Mouse (Mus musculus) midbrain, embryonic 15.5 days (tissue): ENCODE results near the gene Cul4a. TPM values are rescaled to one million over a fixed set of nuclear protein-coding genes. Genes with fewer than 3 reads are reported as not detected.
A peak's percentile ranks its signal among the peaks of the same experiment; 100 is the strongest.

Experiments used
- ATAC-seq: fragments of 200-750 bp; cut with Nextera tagmentation; replicated peaks from 2 replicates; pipeline ENCODE4 v1.8.0; 2017; ENCODE audit warnings: moderate TSS enrichment
- H3K27ac ChIP-seq: fragments of 300-500 bp; sonication (generic); 2 replicates; pipeline ENCODE4 v1.5.1; 2015; ENCODE audit warnings: mild to moderate bottlenecking, inconsistent platforms
- H3K27me3 ChIP-seq: fragments of 300-500 bp; sonication (generic); replicated peaks from 2 replicates; pipeline ENCODE4 v1.6.1; 2015; ENCODE audit warnings: inconsistent platforms
- H3K36me3 ChIP-seq: fragments of 300-500 bp; sonication (generic); replicated peaks from 2 replicates; pipeline ENCODE4 v1.6.1; 2015; ENCODE audit warnings: inconsistent platforms
- H3K4me1 ChIP-seq: fragments of 300-500 bp; sonication (generic); 2 replicates; pipeline ENCODE4 v1.6.1; 2015; ENCODE audit warnings: inconsistent platforms
- H3K4me2 ChIP-seq: fragments of 300-500 bp; sonication (generic); 2 replicates; pipeline ENCODE4 v1.6.1; 2015; ENCODE audit warnings: inconsistent platforms, mild to moderate bottlenecking, moderate library complexity
- H3K4me3 ChIP-seq: fragments of 300-500 bp; sonication (generic); 2 replicates; pipeline ENCODE4 v1.5.1; 2015; ENCODE audit warnings: mild to moderate bottlenecking, inconsistent platforms
- H3K9ac ChIP-seq: fragments of 300-500 bp; sonication (generic); 2 replicates; pipeline ENCODE4 v1.6.1; 2015; ENCODE audit warnings: mild to moderate bottlenecking, inconsistent platforms
- H3K9me3 ChIP-seq: fragments of 300-500 bp; sonication (generic); 2 replicates; pipeline ENCODE4 v1.6.1; 2016; ENCODE audit warnings: inconsistent platforms
- WGBS: fragments of 180-500 bp; shearing (Covaris S2); methylation state at CpG from one replicate; pipeline ENCODE4 v1.1.7; 2015; ENCODE audit warnings: mixed read lengths; 5-methylcytosine and 5-hydroxymethylcytosine counted together
- microRNA counts: library from miRNA; unstranded; fragments of <30 nt; microRNA quantifications from one replicate; lab custom pipeline; 2016
- microRNA-seq: library from miRNA; unstranded; fragments of <30 nt; microRNA quantifications from one replicate; pipeline ENCODE4, GENCODE M21; 2016
- polyA plus RNA-seq: library from polyadenylated mRNA; unstranded; fragments of >200 nt; fragmentation: Nextera tagmentation; extraction: Ambion mirVana; gene quantifications from 2 replicates; pipeline ENCODE4 v1.2.1, GENCODE M21; 2015

Cul4a gene
- polyA plus RNA-seq, 1 experiment from 2014 or later, result 70.4 TPM

DNA sequence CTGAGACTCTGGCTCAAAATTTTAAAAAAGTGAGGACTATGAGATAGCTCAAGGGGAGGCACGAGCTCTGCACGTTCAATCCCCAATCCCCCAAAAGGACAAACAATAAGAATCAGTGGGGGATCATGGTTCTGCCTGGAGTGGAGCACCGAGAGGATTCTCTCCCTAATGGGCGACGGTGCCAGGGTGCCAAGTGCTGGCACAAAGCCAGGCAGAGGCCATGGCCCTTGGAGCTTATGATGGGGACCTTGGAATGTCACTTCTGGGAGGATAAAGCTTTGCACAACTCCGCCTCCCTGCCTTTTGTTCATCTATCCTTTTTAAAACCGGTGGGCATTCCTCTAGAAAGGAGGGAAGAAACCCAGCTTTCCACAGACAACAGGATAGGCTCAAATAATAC is 82.2 kb downstream of the Cul4a start:
- Histone ChIP-seq H3K27ac (no peak overlapping the region), H3K9ac (no peak overlapping the region), H3K4me1 (no peaks in the 10 kb centered on the region), H3K4me2 (no peak overlapping the region), H3K27me3 (no peaks in the 10 kb centered on the region), H3K9me3 (no peaks in the 10 kb centered on the region), H3K4me3 (no peak overlapping the region), H3K36me3 (no peaks in the 10 kb centered on the region)
- 57% methylated on average over 7 of the region's 7 CpGs for WGBS
- no peak for ATAC-seq

DNA sequence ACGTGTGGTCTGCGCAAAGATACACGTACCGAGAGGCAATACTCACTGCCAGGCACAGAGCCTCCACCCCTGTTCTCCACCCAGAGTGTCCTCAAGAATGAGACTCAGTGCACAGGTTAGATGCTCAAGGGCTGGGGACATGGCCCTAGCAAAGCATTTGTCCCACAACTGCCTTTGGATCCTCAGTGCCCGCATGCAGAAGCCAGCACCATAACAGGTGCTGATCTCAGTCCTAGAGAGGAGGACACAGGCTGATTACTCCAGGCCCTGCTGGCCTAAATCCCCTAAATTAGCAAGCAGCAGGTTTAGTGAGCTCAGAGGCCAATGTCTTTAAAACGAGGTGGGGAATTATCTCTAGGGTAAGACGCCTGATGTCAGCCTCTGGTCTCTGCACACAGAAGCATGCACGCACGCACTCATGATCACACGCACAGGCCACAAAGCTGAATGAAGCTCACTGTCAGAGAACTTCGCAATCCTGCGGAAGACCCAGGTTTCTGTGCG is 82.7 kb downstream of the Cul4a start:
- ATAC-seq, result no peak
- WGBS, result 82% methylated on average over 13 of the region's 13 CpGs

DNA sequence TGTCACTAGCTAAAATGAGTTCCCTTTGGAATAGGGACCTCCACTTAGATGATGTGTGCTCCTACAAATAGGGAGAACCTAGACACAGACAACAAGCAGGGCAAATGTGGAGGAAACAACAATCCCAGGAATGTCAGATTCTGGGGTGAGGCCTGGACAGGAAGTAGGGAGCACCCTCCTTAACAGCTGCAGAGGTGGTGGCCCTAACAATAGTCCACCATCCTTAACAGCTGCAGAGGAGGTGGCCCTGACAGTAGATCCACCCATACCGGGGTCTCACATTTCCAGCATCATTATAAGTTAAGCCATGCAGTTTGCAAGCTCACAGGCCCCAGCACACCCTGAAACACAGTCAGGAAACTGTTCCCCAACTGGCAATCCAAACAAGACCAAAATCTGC is 83.4 kb downstream of the Cul4a start:
- no peaks in the 10 kb centered on the region for H3K27me3 ChIP-seq
- no peak for ATAC-seq
- H3K36me3 ChIP-seq, result no peaks in the 10 kb centered on the region
- no peaks in the 10 kb centered on the region for H3K9me3 ChIP-seq
- H3K9ac ChIP-seq, result no peak overlapping the region
- H3K4me1 ChIP-seq, result no peaks in the 10 kb centered on the region
- no peak overlapping the region for H3K27ac ChIP-seq
- 84% methylated on average over 1 of the region's 1 CpGs for WGBS
- no peak overlapping the region for H3K4me2 ChIP-seq
- H3K4me3 ChIP-seq, result no peak overlapping the region

More for the DNA sequence above, 82.7 kb downstream of the Cul4a start:
- no peaks in the 10 kb centered on the region for H3K9me3 ChIP-seq
- no peak overlapping the region for H3K4me3 ChIP-seq
- H3K9ac ChIP-seq, result no peak overlapping the region
- no peaks in the 10 kb centered on the region for H3K4me1 ChIP-seq
- no peaks in the 10 kb centered on the region for H3K27me3 ChIP-seq
- H3K4me2 ChIP-seq, result no peak overlapping the region
- H3K36me3 ChIP-seq, result no peaks in the 10 kb centered on the region
- H3K27ac ChIP-seq, result no peak overlapping the region

DNA sequence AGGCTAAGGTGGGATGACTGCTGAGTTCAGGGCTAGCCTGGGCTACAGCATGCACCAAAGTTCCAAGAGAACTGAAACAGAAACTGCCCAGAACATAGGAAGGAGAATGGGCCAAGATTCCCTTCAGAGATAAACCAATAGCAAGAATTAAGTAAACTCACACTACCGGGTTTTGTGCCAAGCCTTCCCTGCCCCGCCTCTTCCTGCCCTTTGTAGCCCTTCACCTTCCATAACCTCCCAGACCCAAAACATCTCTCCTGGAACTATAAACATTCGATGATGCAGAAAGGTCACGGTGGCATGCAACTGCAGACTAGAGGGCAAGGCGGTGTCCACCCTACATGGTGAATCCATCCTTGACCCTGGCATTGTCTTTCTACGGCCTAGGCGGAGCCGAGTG is 84.8 kb downstream of the Cul4a start:
- H3K9ac ChIP-seq, result no peak overlapping the region
- ATAC-seq, result no peak
- no peak overlapping the region for H3K4me3 ChIP-seq
- no peaks in the 10 kb centered on the region for H3K27me3 ChIP-seq
- H3K4me1 ChIP-seq, result peaks cover 4% of the 10 kb centered on the region; the same call in 1 of the 2 replicates
- 88% methylated on average over 8 of the region's 8 CpGs for WGBS
- H3K4me2 ChIP-seq, result no peak overlapping the region
- no peaks in the 10 kb centered on the region for H3K9me3 ChIP-seq
- H3K36me3 ChIP-seq, result no peaks in the 10 kb centered on the region
- H3K27ac ChIP-seq, result no peak overlapping the region

DNA sequence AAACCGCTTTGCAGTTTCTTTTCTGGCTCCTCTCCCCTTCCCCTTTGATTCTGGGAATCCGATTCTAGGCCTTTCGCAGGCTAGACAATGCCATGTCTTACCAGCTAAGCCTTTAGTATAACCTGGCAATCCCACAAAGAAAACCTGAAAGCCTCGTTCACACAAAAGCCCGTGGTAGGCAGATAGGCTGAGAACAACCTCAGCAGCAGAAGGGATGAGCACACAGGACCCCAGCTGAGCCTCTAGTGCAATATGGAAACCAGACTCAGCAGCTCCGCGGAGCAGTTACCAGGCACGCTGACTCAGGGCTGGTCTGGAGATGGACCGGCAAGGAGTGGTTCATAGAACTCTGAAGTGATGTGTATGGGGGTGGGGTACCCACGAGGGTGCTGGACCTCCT is 89.4 kb downstream of the Cul4a start:
- Histone ChIP-seq H3K36me3 (no peaks in the 10 kb centered on the region), H3K4me1 (peaks cover 9% of the 10 kb centered on the region), H3K9me3 (no peaks in the 10 kb centered on the region), H3K9ac (no peak overlapping the region), H3K4me2 (no peak overlapping the region), H3K27me3 (no peaks in the 10 kb centered on the region), H3K27ac (peak overlapping the region; percentile 67), H3K4me3 (no peak overlapping the region)
- ATAC-seq, result peak; percentile 67
- 21% methylated on average over 10 of the region's 10 CpGs for WGBS

DNA sequence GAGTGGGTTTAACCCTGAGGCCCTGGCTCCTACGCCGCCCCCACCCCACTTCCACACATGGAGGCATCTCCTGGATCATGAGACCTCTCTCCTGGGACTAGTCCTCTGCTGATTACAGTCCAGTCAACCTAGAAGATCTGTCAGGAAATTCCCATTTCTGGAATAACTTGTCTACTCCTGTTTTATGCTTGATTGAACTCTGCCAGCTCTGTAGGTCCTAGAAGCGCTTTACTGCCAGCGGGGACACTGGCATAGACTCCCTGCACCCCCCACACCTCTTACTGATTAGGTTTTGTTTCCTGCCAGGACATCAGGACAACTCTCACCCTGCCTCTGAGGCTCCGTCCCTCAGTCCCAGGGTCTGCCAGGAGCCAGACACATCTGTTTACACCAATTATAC is 92.1 kb downstream of the Cul4a start:
- no peak for ATAC-seq
- H3K36me3 ChIP-seq, result no peaks in the 10 kb centered on the region
- no peak overlapping the region for H3K4me2 ChIP-seq
- H3K9me3 ChIP-seq, result no peaks in the 10 kb centered on the region
- 83% methylated on average over 5 of the region's 5 CpGs for WGBS
- peaks cover 19% of the 10 kb centered on the region for H3K4me1 ChIP-seq
- no peak overlapping the region for H3K27ac ChIP-seq
- no peak overlapping the region for H3K4me3 ChIP-seq
- H3K9ac ChIP-seq, result no peak overlapping the region
- peaks cover 10% of the 10 kb centered on the region for H3K27me3 ChIP-seq

MicroRNAs encoded within 50 kb of the gene (microRNA counts, 519-probe panel; counts per million panel counts)
- microRNA mmu-miR-1968 (lab: Ali Mortazavi, UCI), result 2,389 counts per million, percentile 42 among the panel's probes with 10 or more counts

Small RNA genes lying within 50 kb of the gene (microRNA-seq; reads per million reads assigned to microRNA genes)
- gene Mir1968 (17.3 reads per million, percentile 35 among the genes with 10 or more reads in this experiment), gene Mir7065 (not detected)

Other genes with a start within 250 kb of the Cul4a start
- gene Mcf2l, start 231.8 kb upstream of the Cul4a start, polyA plus RNA-seq, result 176 and 189 TPM in 2 replicates
- 0.09 TPM in 1 of 2 replicates, not detected in the other for gene F7, start 79.6 kb upstream of the Cul4a start, polyA plus RNA-seq
- 0.21 and 0.56 TPM in 2 replicates for gene F10, start 68.3 kb upstream of the Cul4a start, polyA plus RNA-seq
- gene Proz, start 44.7 kb upstream of the Cul4a start, polyA plus RNA-seq, result 1.6 and 1.7 TPM in 2 replicates
- gene Pcid2, start 162 bp upstream of the Cul4a start, polyA plus RNA-seq, result 42.1 and 42.6 TPM in 2 replicates
- 259 and 285 TPM in 2 replicates for gene Lamp1, start 53.5 kb downstream of the Cul4a start, polyA plus RNA-seq
- 15.9 and 16.3 TPM in 2 replicates for gene Grtp1, start 95.0 kb downstream of the Cul4a start, polyA plus RNA-seq
- gene Adprhl1, start 148.5 kb downstream of the Cul4a start, polyA plus RNA-seq, result 1.1 TPM in 1 of 2 replicates, not detected in the other
- gene Dcun1d2, start 182.5 kb downstream of the Cul4a start, polyA plus RNA-seq, result 33.8 and 36.8 TPM in 2 replicates
- gene Tmco3, start 182.6 kb downstream of the Cul4a start, polyA plus RNA-seq, result 47.6 and 57.1 TPM in 2 replicates
- 88.3 and 90.2 TPM in 2 replicates for gene Tfdp1, start 233.1 kb downstream of the Cul4a start, polyA plus RNA-seq